Mouse (Mus musculus) testis, adult 2 months (tissue): ENCODE results near the gene Tmem175. TPM values are rescaled to one million over a fixed set of nuclear protein-coding genes. Genes with fewer than 3 reads are reported as not detected.
A peak's percentile ranks its signal among the peaks of the same experiment; 100 is the strongest.

Source experiments
- H3K27ac ChIP-seq: fragments of 200-500 bp; 2 replicates; pipeline ENCODE4 v1.5.1; 2012; ENCODE audit warnings: low read depth, low read length; ENCODE audit not compliant: control insufficient read depth, insufficient read depth
- H3K27me3 ChIP-seq: fragments of 200-500 bp; 2 replicates; pipeline ENCODE4 v1.6.1; 2012; ENCODE audit warnings: mild to moderate bottlenecking, low read length, moderate library complexity; ENCODE audit not compliant: control insufficient read depth, insufficient read depth
- H3K36me3 ChIP-seq: fragments of 200-500 bp; 2 replicates; pipeline ENCODE4 v1.6.1; 2012; ENCODE audit warnings: mild to moderate bottlenecking, low read length; ENCODE audit not compliant: control insufficient read depth, insufficient read depth
- H3K4me1 ChIP-seq: fragments of 200-500 bp; 2 replicates; pipeline ENCODE4 v1.6.1; 2012; ENCODE audit warnings: low read length; ENCODE audit not compliant: control insufficient read depth, insufficient read depth
- H3K4me3 ChIP-seq: fragments of 200-500 bp; 2 replicates; pipeline ENCODE4 v1.5.1; 2012; ENCODE audit warnings: low read depth, mild to moderate bottlenecking, low read length, moderate library complexity, mixed read lengths; ENCODE audit not compliant: control insufficient read depth
- CTCF ChIP-seq: fragments of 200-500 bp; IDR thresholded peaks from 2 replicates; pipeline ENCODE4 v1.5.1; 2012; ENCODE audit warnings: low read depth, mild to moderate bottlenecking, inconsistent platforms, low read length, moderate library complexity; ENCODE audit not compliant: control insufficient read depth, insufficient read depth, insufficient replicate concordance
- POLR2A ChIP-seq: fragments of 200-500 bp; IDR thresholded peaks from 2 replicates; pipeline ENCODE4 v1.6.1; 2012; ENCODE audit warnings: low read depth, mild to moderate bottlenecking, inconsistent platforms, low read length, moderate library complexity; ENCODE audit not compliant: control insufficient read depth
- polyA plus RNA-seq: library from polyadenylated mRNA; depleted of rRNA; stranded (reverse); fragments of >200 nt; gene quantifications from 2 replicates; pipeline ENCODE4 v1.2.3, GENCODE M21; 2012

Tmem175 gene
- polyA plus RNA-seq, 1 experiment: 145 TPM

DNA sequence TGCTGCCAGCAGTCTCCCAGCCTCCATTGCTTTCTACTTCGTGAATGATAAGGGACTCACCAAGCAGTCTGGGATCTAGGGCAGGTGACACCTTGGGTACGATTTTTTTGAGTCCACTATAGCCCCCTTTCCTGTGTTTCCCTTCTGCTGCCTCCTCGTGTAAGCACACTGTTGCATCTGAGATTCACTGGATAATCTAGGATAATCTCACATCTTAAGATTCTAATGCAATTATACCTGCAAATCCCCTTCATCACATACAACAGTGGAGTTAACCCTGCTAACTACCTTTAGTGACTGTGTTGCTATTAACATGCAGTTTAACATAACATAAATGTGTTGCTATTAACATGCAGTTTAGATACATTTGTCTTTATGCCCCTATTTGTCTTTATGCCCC lies 35.5 kb downstream of the Tmem175 start:
- Histone ChIP-seq H3K4me1 (peaks cover 17% of the 10 kb centered on the region), H3K4me3 (no peak overlapping the region), H3K27me3 (no peaks in the 10 kb centered on the region), H3K27ac (no peak overlapping the region), H3K36me3 (no peaks in the 10 kb centered on the region)
- no peak for TF ChIP-seq CTCF
- TF ChIP-seq POLR2A: no peak

DNA sequence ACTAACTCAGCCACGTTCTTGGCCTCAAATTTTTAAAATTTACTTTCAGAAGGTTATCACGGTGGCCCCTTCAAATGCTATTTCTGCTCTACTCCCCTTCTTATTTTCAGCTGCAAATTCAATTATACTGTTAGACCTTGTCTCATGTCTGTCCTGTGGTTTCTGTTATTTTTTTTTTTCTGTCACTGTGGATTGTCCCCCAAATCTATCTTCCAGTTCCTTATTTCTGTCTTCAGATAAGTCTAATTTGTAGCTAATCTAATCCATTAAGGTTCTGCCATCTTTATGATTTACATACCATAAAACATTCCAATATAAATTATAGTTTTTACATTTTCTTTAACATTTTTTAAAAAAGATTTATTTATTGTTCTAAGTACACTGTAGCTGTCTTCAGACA lies 37.8 kb downstream of the Tmem175 start:
- H3K27me3 ChIP-seq: no peaks in the 10 kb centered on the region
- no peak overlapping the region for H3K27ac ChIP-seq
- TF ChIP-seq POLR2A: no peak
- no peak for TF ChIP-seq CTCF
- H3K4me1 ChIP-seq: peaks cover 11% of the 10 kb centered on the region
- H3K36me3 ChIP-seq: no peaks in the 10 kb centered on the region
- no peak overlapping the region for H3K4me3 ChIP-seq

DNA sequence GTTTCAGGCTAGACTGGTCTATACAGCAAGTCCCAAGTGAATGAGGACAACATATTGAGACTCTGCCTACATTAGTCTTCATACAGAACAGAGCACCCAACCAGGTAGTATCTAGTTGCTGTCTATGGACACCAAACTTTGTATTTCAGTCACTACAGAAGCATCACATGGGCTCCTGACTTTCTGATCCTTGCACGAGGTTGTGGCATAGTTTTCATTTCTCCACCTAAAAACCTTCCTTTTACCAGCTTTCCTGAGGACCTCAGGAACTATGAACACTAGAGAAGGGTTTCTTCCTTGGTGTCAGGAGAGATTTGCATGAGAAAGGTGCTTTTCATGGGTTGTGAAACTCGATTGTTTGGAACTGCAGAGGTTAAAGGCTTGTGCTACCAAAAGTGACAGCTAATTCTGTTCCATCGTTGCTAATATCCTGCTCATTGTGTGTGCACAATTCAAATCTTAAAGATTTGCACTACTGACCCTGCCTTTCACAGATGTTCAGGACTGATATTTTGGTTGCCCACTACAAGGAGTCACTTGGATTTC lies 38.9 kb downstream of the Tmem175 start:
- Histone ChIP-seq H3K27me3 (no peaks in the 10 kb centered on the region), H3K27ac (peak overlapping the region; percentile 79), H3K4me1 (peaks cover 11% of the 10 kb centered on the region), H3K36me3 (no peaks in the 10 kb centered on the region), H3K4me3 (peak overlapping the region; percentile 95)
- TF ChIP-seq POLR2A (no peak), CTCF (no peak)

DNA sequence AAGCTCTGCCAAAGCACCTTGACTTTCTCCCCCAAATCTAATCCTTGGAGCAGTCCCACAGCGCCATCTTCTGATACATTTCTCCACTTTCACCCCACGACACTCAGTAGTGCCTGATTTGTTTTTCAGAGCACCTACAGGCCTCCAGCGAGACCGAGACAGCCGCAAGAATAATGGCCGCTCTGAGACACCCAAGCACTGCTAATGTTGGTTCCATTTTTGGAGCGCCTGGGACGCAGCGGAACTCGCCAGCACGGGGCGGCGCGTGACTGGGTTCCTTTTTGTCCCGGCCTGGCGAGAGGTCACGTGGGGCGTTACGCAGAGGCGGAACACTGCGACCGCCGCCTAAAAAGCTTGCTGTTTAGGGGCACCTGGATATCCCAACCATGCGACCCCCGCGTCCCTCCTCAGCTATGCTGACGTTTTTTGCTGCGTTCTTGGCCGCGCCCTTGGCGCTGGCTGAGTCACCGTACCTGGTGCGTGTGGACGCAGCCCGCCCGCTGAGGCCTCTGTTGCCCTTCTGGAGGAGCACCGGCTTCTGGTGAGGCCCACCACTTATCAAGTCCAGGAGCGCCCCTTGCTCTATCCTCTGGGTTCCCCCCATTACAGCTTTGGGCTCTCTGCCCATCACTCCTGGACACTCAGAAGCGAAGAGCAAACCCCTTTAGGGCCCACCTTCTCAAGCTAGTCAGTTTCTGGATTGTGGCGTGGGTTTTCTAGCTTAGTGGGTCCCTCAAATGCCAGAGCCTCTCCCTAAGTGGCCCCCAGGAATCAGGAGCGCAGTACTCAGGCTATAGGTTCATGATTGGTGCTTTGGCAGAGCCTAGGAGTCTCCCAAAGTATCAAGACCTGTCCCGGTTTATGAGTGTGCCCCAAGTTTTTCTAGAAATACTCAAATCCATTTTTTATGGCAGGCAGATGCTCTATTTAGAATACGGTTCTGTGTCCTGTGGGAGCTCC lies 39.7 kb downstream of the Tmem175 start, which contains the start of gene Dgkq:
Dgkq (minus strand) TSS at position 696 of the 960 bp plus-strand sequence.
- peak within 1 kb of the TSS; percentile 95 for H3K4me3 ChIP-seq
- no peaks in the 10 kb centered on the region for H3K27me3 ChIP-seq
- peak within 1 kb of the TSS; percentile 79 for H3K27ac ChIP-seq
- peaks cover 11% of the 10 kb centered on the region for H3K4me1 ChIP-seq
- TF ChIP-seq POLR2A: no peak; the same call in 1 of the 2 replicates
- no peak for TF ChIP-seq CTCF
- no peaks in the 10 kb centered on the region for H3K36me3 ChIP-seq

DNA sequence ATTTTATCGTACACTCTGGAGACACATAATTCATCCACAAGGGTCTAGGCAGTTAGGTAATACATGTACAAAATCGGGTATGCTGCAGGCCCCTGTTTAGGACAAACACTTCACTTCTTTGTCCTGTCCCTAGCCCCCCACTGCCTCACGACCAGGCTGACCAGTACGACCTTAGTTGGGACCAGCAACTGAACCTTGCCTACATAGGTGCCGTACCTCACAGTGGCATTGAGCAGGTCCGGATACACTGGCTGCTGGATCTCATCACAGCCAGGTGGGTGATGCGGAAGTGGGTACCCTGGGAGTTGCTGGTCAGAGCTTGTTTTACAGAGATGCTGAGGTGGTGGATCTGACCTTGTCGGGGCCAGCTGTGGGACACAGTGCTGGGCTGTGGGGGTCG lies 40.4 kb downstream of the Tmem175 start:
- TF ChIP-seq POLR2A: no peak
- TF ChIP-seq CTCF: no peak
- no peak overlapping the region for H3K4me3 ChIP-seq
- H3K27ac ChIP-seq: no peak overlapping the region
- H3K36me3 ChIP-seq: no peaks in the 10 kb centered on the region
- peaks cover 11% of the 10 kb centered on the region for H3K4me1 ChIP-seq
- H3K27me3 ChIP-seq: no peaks in the 10 kb centered on the region

DNA sequence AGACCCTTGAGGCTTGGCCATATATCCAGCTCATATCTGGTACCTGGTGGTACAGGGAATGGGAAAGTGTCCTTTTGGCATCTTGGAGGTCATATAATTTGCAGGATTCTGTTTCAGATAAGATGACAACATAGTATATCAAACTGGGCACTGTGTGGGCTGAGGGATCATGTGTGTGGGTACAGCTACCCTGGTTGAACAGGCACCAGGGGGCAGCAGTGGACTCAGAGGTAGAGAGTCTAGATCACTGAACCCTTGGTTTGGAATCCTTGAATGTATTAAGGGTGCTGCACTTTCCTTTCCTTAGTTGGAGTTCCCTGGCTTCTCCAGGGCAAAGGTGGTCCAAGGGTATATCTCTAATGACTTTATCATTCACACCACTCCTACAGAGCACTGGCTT lies 41.2 kb downstream of the Tmem175 start:
- Histone ChIP-seq H3K27me3 (no peaks in the 10 kb centered on the region), H3K36me3 (no peaks in the 10 kb centered on the region), H3K27ac (no peak overlapping the region), H3K4me1 (peaks cover 11% of the 10 kb centered on the region), H3K4me3 (no peak overlapping the region)
- no peak for TF ChIP-seq POLR2A
- TF ChIP-seq CTCF: peak; percentile 41; the same call in 1 of the 2 replicates

DNA sequence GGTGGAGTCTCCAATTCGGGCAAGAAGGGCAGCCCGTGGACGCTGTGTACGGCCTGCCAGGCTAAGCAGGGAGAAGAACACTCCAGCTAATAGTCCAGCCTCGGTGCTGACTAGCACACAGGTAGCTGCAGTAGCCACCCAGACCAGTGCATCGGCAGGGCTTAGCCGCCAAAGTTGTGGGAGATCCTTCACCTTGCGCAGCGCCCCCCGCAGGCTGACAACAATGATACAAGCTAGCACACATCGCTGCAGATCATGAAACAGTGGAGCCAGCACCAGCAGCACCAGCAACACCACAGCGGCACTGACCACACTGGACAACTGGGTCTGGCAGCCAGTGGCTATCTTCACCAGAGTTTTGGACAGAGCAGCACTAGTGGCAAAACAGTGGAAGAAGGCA lies 42.2 kb downstream of the Tmem175 start:
- Histone ChIP-seq H3K27me3 (no peaks in the 10 kb centered on the region), H3K27ac (no peak overlapping the region), H3K4me3 (no peak overlapping the region), H3K4me1 (peaks cover 11% of the 10 kb centered on the region), H3K36me3 (no peaks in the 10 kb centered on the region)
- TF ChIP-seq CTCF: peak; percentile 19; the same call in 1 of the 2 replicates
- TF ChIP-seq POLR2A: no peak

DNA sequence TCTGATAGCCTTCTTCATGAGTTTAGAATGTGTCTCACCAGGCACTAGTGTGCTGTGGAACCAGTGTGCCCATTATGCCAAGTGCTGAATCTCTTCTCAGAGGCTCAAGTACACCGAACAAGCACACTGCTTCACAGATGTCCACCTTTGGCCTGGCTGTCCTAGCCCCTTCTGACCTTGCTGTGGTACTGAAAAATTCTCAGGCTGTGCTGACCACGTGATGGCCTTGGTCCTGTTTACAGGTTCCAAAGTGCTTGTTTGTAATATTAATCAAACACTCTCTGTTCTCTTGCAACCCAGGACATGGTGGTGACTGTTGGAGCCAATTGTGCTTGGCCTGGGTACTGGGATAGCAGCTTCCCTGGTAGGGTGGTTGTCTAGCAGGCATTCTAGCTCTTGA lies 45.1 kb downstream of the Tmem175 start:
- Histone ChIP-seq H3K4me3 (no peak overlapping the region), H3K27me3 (no peaks in the 10 kb centered on the region), H3K4me1 (peaks cover 12% of the 10 kb centered on the region), H3K27ac (no peak overlapping the region), H3K36me3 (no peaks in the 10 kb centered on the region)
- no peak for TF ChIP-seq POLR2A
- no peak for TF ChIP-seq CTCF
